Mouse (Mus musculus) hindbrain, embryonic 15.5 days (tissue): ENCODE measurements around the gene Neu1. TPM values are rescaled to one million over a fixed set of nuclear protein-coding genes. Genes with fewer than 3 reads are reported as not detected.

ENCODE experiments used
- ATAC-seq: fragments of 200-750 bp; cut with Nextera tagmentation; 2 replicates; pipeline ENCODE4 v1.8.0; 2017; ENCODE audit warnings: low read depth, moderate number of reproducible peaks, moderate TSS enrichment; ENCODE audit not compliant: low FRiP score
- H3K27ac ChIP-seq: fragments of 300-500 bp; sonication (generic); replicated peaks from 2 replicates; pipeline ENCODE4 v1.5.1; 2015; ENCODE audit warnings: mild to moderate bottlenecking, inconsistent platforms
- H3K27me3 ChIP-seq: fragments of 300-500 bp; sonication (generic); 2 replicates; pipeline ENCODE4 v1.6.1; 2015; ENCODE audit warnings: control low read depth, inconsistent platforms
- H3K36me3 ChIP-seq: fragments of 300-500 bp; sonication (generic); 2 replicates; pipeline ENCODE4 v1.6.1; 2015; ENCODE audit warnings: control low read depth, inconsistent platforms
- H3K4me1 ChIP-seq: fragments of 300-500 bp; sonication (generic); replicated peaks from 2 replicates; pipeline ENCODE4 v1.6.1; 2015; ENCODE audit warnings: control low read depth, inconsistent platforms
- H3K4me2 ChIP-seq: fragments of 300-500 bp; sonication (generic); 2 replicates; pipeline ENCODE4 v1.6.1; 2015; ENCODE audit warnings: moderate library complexity, mild to moderate bottlenecking, inconsistent platforms
- H3K4me3 ChIP-seq: fragments of 300-500 bp; sonication (generic); 2 replicates; pipeline ENCODE4 v1.5.1; 2015; ENCODE audit warnings: mild to moderate bottlenecking, inconsistent platforms
- H3K9ac ChIP-seq: fragments of 300-500 bp; sonication (generic); 2 replicates; pipeline ENCODE4 v1.6.1; 2015; ENCODE audit warnings: inconsistent platforms
- H3K9me3 ChIP-seq: fragments of 300-500 bp; sonication (generic); 2 replicates; pipeline ENCODE4 v1.6.1; 2016; ENCODE audit warnings: control low read depth, inconsistent platforms
- WGBS: fragments of 180-500 bp; shearing (Covaris S2); methylation state at CpG from one replicate; pipeline ENCODE4 v1.1.7; 2015; 5-methylcytosine and 5-hydroxymethylcytosine counted together
- polyA plus RNA-seq: library from polyadenylated mRNA; unstranded; fragments of >200 nt; fragmentation: Nextera tagmentation; extraction: Ambion mirVana; gene quantifications from 2 replicates; pipeline ENCODE4 v1.2.1, GENCODE M21; 2015

Gene Neu1
- polyA plus RNA-seq, result 35.9 and 38.3 TPM in 2 replicates

DNA sequence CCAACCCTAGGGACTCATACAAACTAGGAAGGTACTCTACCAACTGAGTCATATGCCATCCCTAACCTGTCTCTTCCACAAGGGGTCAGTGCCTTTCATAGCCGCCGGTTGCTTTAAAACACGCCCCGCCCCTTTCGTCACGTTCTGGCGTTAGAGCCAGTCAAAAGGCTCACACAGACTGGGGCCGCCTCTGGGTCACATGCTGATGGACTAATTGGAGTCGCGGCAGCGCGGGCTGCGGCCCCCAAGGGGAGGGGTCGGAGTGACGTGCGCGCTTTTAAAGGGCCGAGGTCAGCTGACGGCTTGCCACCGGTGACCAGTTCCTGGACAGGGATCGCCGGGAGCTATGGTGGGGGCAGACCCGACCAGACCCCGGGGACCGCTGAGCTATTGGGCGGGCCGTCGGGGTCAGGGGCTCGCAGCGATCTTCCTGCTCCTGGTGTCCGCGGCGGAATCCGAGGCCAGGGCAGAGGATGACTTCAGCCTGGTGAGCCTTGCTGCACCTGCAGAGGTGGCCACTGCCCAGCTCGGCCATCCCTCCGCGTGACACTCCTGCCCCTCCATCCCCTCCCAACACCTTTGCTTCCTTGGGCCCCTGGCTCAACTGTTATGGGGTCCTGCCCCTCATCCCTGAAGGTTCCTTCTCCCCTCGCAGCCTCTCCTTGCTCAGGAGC, at the start of gene Neu1:
Gene Neu1 (plus strand): TSS at position 193 of the 674 bp plus-strand sequence.
- ATAC-seq, result peak; percentile 97
- peaks cover 13% of the 10 kb centered on the region for H3K36me3 ChIP-seq
- peak within 1 kb of the TSS; percentile 89 for H3K4me2 ChIP-seq
- H3K27me3 ChIP-seq, result no peaks in the 10 kb centered on the region
- WGBS, result under 1% methylated on average over 37 of the region's 38 CpGs
- H3K4me3 ChIP-seq, result peak within 1 kb of the TSS; percentile 62
- peaks cover 9% of the 10 kb centered on the region for H3K4me1 ChIP-seq
- H3K9me3 ChIP-seq, result no peaks in the 10 kb centered on the region
- H3K9ac ChIP-seq, result peak within 1 kb of the TSS; percentile 72
- peak within 1 kb of the TSS; percentile 76 for H3K27ac ChIP-seq

DNA sequence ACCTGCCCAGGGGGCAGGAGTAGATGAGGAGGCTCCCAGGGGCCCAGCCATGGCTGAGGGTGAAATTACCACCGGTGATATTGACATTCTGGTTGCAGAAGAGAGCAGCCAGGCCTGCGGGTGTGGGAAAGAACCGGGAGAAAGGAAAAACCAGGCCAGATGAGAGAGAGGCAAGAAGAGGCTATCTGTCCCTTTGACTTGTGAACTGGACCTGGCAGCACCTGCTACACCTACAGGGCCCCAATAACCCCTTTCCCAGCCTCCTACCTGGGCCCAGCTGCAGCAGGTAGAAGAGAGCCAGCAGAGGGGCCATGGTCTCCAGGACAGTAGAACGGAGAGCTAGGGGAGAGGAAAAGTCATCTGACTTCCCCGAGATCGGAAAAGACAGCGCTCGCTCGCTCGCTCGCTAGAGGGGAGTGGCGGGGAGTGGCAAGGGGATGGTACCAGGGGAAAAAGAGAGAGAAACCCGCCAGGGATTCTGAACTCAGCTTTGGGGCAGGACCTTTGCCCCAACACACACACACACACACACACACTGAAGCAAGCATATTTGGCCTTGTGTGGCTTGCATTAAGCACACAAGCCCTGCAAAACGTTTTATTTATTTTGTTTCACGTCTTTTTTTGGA, 49.3 kb upstream of the Neu1 start, which contains the start of gene Gm20547:
Gene Gm20547 (minus strand): TSS at position 360 of the 628 bp plus-strand sequence.
- 9% methylated on average over 15 of the region's 15 CpGs for WGBS
- no peak within 1 kb of the TSS for H3K4me3 ChIP-seq
- no peak within 1 kb of the TSS for H3K9ac ChIP-seq
- H3K4me1 ChIP-seq, result no peaks in the 10 kb centered on the region
- H3K27ac ChIP-seq, result no peak within 1 kb of the TSS
- H3K36me3 ChIP-seq, result no peaks in the 10 kb centered on the region
- no peaks in the 10 kb centered on the region for H3K9me3 ChIP-seq
- H3K4me2 ChIP-seq, result no peak within 1 kb of the TSS
- ATAC-seq, result no peak
- H3K27me3 ChIP-seq, result peaks cover 8% of the 10 kb centered on the region; the same call in 1 of the 2 replicates

GRCm38 (mm10) chr17:34883332-34883731, 47.7 kb upstream of the Neu1 start:
- no peak; the same call in 1 of the 2 replicates for ATAC-seq
- H3K4me2 ChIP-seq, result no peak overlapping the region
- H3K27ac ChIP-seq, result no peak overlapping the region
- peaks cover 8% of the 10 kb centered on the region; the same call in 1 of the 2 replicates for H3K27me3 ChIP-seq
- no peak overlapping the region for H3K9ac ChIP-seq
- H3K4me1 ChIP-seq, result no peaks in the 10 kb centered on the region
- 54% methylated on average over 3 of the region's 3 CpGs for WGBS
- H3K4me3 ChIP-seq, result no peak overlapping the region
- H3K9me3 ChIP-seq, result no peaks in the 10 kb centered on the region
- H3K36me3 ChIP-seq, result no peaks in the 10 kb centered on the region

- H3K27ac ChIP-seq, result no peak overlapping the region
- H3K4me2 ChIP-seq, result no peak overlapping the region
- no peak overlapping the region for H3K4me3 ChIP-seq
- H3K27me3 ChIP-seq, result peaks cover 8% of the 10 kb centered on the region; the same call in 1 of the 2 replicates
- no peak for ATAC-seq
- H3K9me3 ChIP-seq, result no peaks in the 10 kb centered on the region
- H3K9ac ChIP-seq, result no peak overlapping the region
- H3K36me3 ChIP-seq, result no peaks in the 10 kb centered on the region
- 87% methylated on average over 6 of the region's 6 CpGs for WGBS
- no peaks in the 10 kb centered on the region for H3K4me1 ChIP-seq
Measured at GRCm38 (mm10) chr17:34884704-34885103, 46.3 kb upstream of the Neu1 start.

- Histone ChIP-seq H3K4me3 (no peak overlapping the region), H3K9ac (no peak overlapping the region), H3K27me3 (peaks cover 8% of the 10 kb centered on the region; the same call in 1 of the 2 replicates), H3K4me1 (no peaks in the 10 kb centered on the region), H3K9me3 (no peaks in the 10 kb centered on the region), H3K4me2 (no peak overlapping the region), H3K36me3 (no peaks in the 10 kb centered on the region), H3K27ac (no peak overlapping the region)
- WGBS, result 88% methylated on average over 3 of the region's 3 CpGs
- no peak for ATAC-seq
Measured at GRCm38 (mm10) chr17:34885615-34886014, 45.4 kb upstream of the Neu1 start.

GRCm38 (mm10) chr17:34887942-34888341, 43.1 kb upstream of the Neu1 start:
- WGBS, result 86% methylated on average over 5 of the region's 5 CpGs
- H3K4me3 ChIP-seq, result no peak overlapping the region

DNA sequence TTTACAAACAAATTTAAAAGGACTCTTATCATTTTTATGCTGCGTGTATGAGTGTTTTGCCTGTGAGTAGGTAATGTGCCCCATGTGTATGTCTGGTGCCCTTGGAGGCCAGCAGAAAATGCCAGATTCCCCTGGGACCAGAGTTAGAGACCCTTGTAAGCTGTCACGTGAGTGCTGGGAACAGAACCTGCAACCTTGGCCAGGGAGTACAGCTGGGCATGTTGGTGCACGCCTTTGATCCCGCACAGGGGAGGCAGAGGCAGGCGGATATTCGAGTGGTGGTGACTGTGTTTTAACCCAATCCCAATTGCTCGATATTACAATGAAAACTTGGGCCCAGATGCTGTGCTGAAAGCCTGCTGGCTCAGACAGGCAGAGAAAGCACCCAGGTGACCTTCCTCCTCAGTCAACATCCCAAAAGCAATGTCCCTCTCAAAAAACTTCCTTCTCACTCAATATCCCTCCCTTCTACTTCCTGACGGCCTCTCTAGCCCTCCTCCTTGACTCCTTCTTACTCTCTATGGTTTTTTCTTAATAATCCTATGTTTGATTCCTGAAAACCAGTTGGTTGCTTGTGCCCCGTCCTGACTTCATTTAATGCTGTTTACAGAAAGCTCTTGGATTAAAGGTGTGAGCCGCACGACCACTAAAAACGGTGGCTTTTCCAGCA, 40.8 kb upstream of the Neu1 start:
- Histone ChIP-seq H3K27me3 (no peaks in the 10 kb centered on the region), H3K4me1 (peaks cover 8% of the 10 kb centered on the region), H3K27ac (no peak overlapping the region), H3K9ac (no peak overlapping the region), H3K36me3 (no peaks in the 10 kb centered on the region), H3K4me2 (no peak overlapping the region), H3K4me3 (no peak overlapping the region), H3K9me3 (no peaks in the 10 kb centered on the region)
- WGBS, result 87% methylated on average over 12 of the region's 12 CpGs
- ATAC-seq, result no peak

More at GRCm38 (mm10) chr17:34887942-34888341, 43.1 kb upstream of the Neu1 start:
- Histone ChIP-seq H3K9ac (no peak overlapping the region), H3K9me3 (no peaks in the 10 kb centered on the region), H3K27ac (no peak overlapping the region), H3K27me3 (no peaks in the 10 kb centered on the region), H3K4me1 (no peaks in the 10 kb centered on the region), H3K4me2 (no peak overlapping the region), H3K36me3 (no peaks in the 10 kb centered on the region)
- no peak for ATAC-seq

DNA sequence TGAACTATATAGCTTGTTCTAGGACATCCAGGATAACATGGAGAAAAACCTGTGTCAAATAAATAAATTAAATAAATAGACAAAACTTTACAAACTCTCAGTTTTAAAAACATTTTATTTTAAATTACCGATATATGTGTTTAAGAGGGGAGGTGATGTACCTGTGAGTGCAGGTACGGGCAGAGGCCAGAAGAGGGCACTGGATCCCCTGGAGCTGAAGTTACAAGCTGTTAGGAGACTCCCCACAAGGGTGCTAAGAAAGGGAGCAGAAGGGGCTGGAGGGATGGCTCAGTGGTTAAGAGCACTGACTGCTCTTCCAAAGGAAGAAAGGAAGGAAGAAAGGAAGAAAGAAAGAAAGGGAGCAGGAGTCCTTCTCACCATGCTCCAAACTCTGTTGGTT, 39.7 kb upstream of the Neu1 start:
- H3K27me3 ChIP-seq, result no peaks in the 10 kb centered on the region
- 97% methylated on average over 2 of the region's 2 CpGs for WGBS
- ATAC-seq, result no peak

DNA sequence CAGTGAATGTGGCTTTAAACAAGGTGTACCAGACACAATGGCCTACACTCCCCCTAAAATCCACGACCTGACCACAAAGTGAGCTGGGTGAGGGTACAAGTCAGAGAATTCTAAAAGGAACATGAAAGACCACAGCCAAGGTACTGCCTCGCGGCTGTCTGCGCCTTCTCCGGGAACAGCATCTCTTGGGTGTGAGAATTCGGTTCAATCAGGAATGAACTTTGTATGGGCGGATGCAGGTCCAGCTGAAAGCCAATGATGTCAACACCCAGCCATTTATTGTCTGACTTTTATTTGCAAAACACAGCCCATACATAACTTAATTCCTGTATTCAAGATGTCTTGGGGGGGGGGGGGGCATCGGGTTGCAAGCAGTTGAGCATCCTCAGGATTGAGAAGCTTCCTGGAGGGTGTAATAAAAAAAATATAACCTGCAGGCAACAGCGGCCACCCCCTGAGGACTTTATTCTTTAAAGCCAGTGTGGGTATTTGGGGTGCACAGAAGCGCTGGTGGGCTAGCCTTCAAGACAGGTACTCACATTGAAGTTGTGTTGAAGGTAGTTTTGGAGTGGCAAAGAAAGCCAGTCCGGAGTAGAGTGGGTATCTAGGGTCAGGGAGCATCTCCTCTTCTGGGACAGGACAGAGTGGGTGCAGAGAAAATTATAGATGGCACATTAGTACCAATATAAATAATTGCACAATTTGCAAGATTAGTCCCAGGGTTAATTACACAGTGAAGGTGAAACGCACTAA, 37.8 kb upstream of the Neu1 start:
- peak overlapping the region; percentile 91 for H3K27ac ChIP-seq
- H3K4me3 ChIP-seq, result peak overlapping the region; percentile 74
- peaks cover 35% of the 10 kb centered on the region for H3K4me1 ChIP-seq
- WGBS, result 74% methylated on average over 12 of the region's 12 CpGs
- H3K9ac ChIP-seq, result peak overlapping the region; percentile 51
- H3K4me2 ChIP-seq, result peak overlapping the region; percentile 96
- no peaks in the 10 kb centered on the region; the same call in 1 of the 2 replicates for H3K36me3 ChIP-seq
- H3K9me3 ChIP-seq, result no peaks in the 10 kb centered on the region
- ATAC-seq, result no peak
- no peaks in the 10 kb centered on the region for H3K27me3 ChIP-seq

More for the DNA sequence above, 39.7 kb upstream of the Neu1 start:
- no peak overlapping the region for H3K9ac ChIP-seq
- H3K4me1 ChIP-seq, result peaks cover 20% of the 10 kb centered on the region
- no peaks in the 10 kb centered on the region; the same call in 1 of the 2 replicates for H3K36me3 ChIP-seq
- H3K4me3 ChIP-seq, result no peak overlapping the region
- no peaks in the 10 kb centered on the region for H3K9me3 ChIP-seq
- no peak overlapping the region for H3K27ac ChIP-seq
- H3K4me2 ChIP-seq, result no peak overlapping the region

GRCm38 (mm10) chr17:34894074-34894597, 36.9 kb upstream of the Neu1 start:
- Histone ChIP-seq H3K4me2 (peak overlapping the region; percentile 96), H3K9ac (peak overlapping the region; percentile 81), H3K9me3 (no peaks in the 10 kb centered on the region), H3K27ac (peak overlapping the region; percentile 91), H3K4me3 (peak overlapping the region; percentile 74), H3K36me3 (no peaks in the 10 kb centered on the region; the same call in 1 of the 2 replicates), H3K4me1 (peaks cover 35% of the 10 kb centered on the region), H3K27me3 (no peaks in the 10 kb centered on the region)
- 0% methylated on average over 16 of the region's 51 CpGs for WGBS
- peak; percentile 92 for ATAC-seq

- Histone ChIP-seq H3K27ac (peak overlapping the region; percentile 91), H3K9ac (peak overlapping the region; percentile 81), H3K4me3 (peak overlapping the region; percentile 74), H3K9me3 (no peaks in the 10 kb centered on the region), H3K4me1 (peaks cover 40% of the 10 kb centered on the region), H3K4me2 (peak overlapping the region; percentile 96), H3K27me3 (no peaks in the 10 kb centered on the region), H3K36me3 (no peaks in the 10 kb centered on the region; the same call in 1 of the 2 replicates)
- peak; percentile 31 for ATAC-seq
- WGBS, result 5% methylated on average over 51 of the region's 51 CpGs
Measured at GRCm38 (mm10) chr17:34894801-34895530, 36.1 kb upstream of the Neu1 start.
